Mouse (Mus musculus) gastrocnemius, postnatal 4 days (tissue): ENCODE measurements around the gene Olfr628. TPM values are rescaled to one million over a fixed set of nuclear protein-coding genes. Genes with fewer than 3 reads are reported as not detected.
"Not testable (repeated sequence)": the region's sequence is repeated elsewhere in the genome, so short reads cannot be mapped to it uniquely, and the experiment has no call there.

Experiments used
- DNase-seq, 2 experiments: peaks; one replicate each; pipeline ENCODE4 v3.0.0; 2021 to 2022; ENCODE audit warnings: low spot score in 2 of 2, mixed read lengths in 2 of 2
- long read RNA-seq, 2 experiments: library from polyadenylated mRNA; stranded (forward); transcript quantifications; one replicate each; pipeline ENCODE4 v2.0.0; 2021
- total RNA-seq, 2 experiments: library from RNA; stranded (reverse); gene quantifications; 2 replicates each; pipeline ENCODE4 v1.2.3; 2021

Olfr628 gene
- total RNA-seq, result not detected
- long read RNA-seq, experiment 1, result 0 reads
- long read RNA-seq, experiment 2, result 0 reads

DNA sequence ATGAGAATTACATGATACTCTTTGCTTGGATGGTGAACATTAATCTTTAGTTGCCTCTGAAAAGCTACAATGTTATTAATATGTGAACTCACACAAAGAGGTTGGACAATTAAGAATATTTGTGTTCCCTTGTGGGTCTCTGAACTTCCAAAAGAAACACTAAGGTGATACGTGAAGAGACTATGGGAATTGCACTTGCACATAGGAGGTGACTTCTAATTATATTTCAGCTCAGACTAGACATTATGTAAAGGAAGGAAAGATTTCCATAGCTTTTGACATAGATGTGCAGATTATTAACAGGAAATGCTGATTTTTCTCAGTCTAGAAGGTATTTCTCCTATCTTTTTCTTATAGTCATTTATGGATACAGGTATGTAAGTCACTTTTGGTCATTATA lies at the start of gene Olfr628:
TSS of gene Olfr628 (plus strand) at position 301 of the 400 bp plus-strand sequence.
- no peak for DNase-seq

DNA sequence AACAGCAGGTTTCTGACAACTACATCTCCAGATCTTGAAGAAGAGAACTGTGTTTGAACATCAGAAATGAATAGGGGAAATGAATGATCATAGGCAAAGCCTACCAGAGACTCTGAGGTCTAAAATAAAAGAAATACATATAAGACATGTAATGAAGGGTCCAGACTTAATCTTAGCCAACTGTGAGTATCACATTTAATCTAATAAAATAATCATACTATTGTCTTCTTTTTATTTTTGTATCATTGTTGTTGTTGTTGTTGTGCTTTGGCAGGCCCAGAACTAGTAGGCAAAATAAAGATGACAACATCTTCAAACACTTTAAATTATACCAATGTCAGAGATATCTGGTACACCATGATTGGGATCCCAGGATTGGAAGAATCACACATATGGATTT lies 47.8 kb upstream of the Olfr628 start, which contains the start of gene Olfr625-ps1:
TSS of gene Olfr625-ps1 (plus strand) at position 301 of the 400 bp plus-strand sequence.
- DNase-seq, result no peak

DNA sequence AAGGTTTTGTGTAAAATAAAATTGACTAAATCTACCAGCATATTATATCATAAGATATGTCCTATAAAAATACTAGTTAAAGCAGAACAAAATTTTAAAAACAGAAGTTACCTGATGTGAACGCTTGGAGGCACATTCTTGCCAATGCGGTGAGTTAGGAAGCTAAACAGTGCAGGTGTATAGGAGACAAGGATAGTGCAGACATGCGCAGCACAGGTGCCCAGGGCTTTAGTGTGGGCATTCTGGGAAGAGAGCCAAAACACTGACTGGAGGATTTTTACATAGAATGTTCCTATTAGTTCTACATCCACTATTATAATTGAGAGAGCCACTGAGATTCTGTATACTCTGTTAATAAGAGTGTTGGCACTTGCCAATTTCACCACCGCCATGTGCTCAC lies 30.7 kb upstream of the Olfr628 start:
- no peak for DNase-seq

DNA sequence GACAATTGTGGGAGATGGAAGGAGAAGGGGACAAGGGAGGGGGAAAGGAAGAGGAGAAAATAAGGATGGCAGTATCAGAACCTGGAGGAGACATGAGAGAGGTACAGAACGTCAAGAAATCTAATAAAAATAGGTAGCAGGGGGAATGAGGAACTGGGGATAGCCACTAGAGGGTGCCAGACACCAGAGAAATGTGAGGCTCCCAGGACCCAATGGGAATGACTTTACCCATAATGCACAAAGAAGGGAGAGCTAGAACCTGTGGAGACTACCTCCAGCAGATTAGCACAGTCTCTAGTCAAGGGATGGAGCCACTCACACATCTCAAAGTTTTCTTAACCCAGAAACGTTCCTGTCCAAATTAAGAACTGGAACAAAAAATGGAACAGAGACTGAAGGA lies 18.1 kb upstream of the Olfr628 start:
- DNase-seq, result no peak

DNA sequence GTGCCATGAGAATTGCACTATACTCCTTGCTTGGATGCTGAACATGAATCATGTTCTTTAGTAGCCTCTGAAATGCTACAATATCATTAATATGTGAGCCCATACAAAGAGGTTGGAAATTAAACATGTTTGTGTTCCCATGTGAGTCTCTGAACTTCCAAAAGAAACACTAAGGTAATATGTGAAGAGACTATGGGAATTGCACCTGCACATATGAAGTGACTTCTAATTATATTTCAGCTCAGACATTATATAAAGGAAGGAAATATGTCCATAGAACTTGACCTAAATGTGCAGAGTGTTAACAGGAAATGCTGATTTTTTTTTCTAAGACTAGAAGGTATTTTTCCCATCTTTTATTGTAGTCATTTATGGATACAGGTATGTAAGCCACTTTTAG lies 15.8 kb upstream of the Olfr628 start, which contains the start of gene Olfr243:
TSS of gene Olfr243 (plus strand) at position 301 of the 400 bp plus-strand sequence.
- no peak for DNase-seq

DNA sequence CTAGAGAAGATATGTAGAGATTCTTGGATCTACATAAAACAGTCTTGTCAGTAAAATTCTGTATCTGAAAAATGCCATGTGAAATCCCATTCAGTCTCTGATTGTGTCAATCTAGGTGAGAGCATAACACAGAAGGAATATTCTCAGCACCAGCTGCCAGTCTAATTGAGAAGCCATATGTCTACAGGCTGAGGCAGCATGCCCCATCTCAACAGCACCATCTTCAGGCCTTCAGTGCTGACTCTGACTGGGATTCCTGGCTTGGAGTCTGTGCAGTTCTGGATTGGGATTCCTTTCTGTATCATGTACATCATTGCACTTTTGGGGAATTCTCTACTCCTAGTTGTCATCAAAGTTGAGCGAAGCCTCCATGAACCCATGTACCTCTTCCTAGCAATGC lies 13.8 kb upstream of the Olfr628 start:
- not testable (repeated sequence) for DNase-seq

DNA sequence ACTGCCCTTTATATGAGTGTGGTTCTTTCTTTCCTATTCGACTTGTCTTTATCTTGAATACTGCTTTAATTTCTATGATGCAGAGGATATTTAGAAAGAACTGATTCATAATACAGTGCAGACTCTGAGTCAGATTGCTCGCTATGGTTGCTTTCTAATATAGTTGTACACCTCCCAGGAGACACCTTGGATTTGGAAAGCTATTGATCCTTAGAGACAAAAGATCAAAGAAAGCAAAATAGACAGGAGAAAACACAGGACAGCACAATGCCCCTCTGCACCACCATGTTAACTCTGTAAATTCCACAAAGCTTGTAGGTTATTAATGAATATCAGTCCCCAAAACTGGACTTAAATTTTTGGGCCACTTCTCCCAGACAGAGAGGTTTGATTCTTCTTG lies 14.7 kb downstream of the Olfr628 start, which contains the start of gene Olfr629:
TSS of gene Olfr629 (minus strand) at position 101 of the 400 bp plus-strand sequence.
- DNase-seq, result no peak

DNA sequence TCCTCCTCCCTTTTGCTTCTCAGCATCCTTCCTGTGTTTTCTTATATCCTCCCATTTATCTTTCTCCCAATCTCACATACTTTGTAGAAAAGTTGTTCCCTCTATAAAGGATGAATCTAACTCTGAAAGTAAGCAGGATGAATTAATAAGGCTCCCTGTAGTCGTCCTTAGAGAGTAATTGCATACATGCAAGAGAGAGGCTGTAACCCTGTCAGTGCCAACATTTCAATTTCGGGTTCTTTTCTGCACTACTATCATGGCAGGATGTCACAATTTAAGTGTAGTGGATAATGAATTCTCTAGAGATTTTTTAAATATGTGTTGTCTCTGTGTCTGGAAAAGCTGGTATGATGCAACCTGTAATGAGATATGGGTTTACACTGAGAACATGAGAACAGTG lies 27.1 kb downstream of the Olfr628 start, which contains the start of gene Olfr630:
TSS of gene Olfr630 (minus strand) at position 101 of the 400 bp plus-strand sequence.
- DNase-seq, result no peak

DNA sequence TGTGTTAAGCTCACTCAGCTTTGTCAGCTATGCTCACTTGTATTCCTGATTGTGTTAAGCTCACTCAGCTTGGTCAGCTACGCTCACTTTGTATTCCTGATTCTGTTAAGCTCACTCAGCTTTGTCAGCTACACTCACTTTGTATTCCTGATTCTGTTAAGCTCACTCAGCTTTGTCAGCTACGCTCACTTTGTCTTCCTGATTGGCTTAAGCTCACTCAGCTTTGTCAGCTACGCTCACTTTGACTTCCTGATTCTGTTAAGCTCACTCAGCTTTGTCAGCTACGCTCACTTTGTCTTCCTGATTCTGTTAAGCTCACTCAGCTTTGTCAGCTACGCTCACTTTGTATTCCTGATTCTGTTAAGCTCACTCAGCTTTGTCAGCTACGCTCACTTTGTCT lies 32.0 kb downstream of the Olfr628 start:
- not testable (repeated sequence) for DNase-seq

DNA sequence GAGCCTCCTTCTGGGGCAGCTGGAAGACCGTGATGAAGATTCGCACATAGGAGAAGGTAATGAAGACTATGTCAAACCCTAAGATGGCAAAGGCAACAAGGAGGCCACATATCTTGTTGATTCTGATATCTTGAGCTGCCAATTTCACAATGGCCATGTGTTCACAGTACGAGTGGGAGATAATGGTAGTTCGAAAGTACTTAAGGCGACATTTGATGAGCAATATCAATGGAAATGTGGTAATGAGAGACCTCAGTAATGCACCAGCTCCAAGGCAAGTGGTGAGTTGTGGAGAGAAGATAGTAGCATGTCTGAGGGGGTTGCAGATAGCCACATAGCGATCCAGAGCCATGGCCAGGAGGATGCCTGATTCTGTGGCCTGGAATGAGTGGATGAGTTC lies 37.5 kb downstream of the Olfr628 start:
- not testable (repeated sequence) for DNase-seq

DNA sequence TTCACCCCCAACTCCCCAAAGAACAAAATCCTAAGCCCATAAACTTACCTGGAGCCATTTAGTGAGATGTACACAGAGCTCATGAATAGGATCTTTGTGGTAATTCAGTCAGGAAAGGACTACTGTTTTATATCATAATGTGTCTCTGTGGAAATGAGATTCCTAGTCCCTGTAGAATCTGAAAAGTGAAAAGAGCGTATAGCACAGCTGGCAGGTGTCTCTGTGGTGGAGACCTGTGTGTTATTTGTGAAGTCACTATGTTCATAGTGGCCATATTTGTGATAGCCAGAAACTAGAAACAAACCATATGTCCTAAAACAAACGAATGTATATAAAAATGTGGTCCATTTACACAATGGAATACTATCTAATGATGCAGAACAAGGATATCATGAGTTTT lies 41.3 kb downstream of the Olfr628 start, which contains the start of gene Olfr69:
TSS of gene Olfr69 (minus strand) at position 101 of the 400 bp plus-strand sequence.
- no peak for DNase-seq

DNA sequence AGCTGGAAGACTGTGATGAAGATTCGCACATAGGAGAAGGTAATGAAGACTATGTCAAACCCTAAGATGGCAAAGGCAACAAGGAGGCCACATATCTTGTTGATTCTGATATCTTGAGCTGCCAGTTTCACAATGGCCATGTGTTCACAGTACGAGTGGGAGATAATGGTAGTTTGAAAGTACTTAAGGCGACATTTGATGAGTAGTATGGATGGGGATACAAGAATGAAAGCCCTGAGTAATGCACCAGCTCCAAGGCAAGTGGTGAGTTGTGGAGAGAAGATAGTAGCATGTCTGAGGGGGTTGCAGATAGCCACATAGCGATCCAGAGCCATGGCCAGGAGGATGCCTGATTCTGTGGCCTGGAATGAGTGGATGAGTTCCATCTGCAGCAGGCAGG lies 47.5 kb downstream of the Olfr628 start:
- DNase-seq, result not testable (repeated sequence)

DNA sequence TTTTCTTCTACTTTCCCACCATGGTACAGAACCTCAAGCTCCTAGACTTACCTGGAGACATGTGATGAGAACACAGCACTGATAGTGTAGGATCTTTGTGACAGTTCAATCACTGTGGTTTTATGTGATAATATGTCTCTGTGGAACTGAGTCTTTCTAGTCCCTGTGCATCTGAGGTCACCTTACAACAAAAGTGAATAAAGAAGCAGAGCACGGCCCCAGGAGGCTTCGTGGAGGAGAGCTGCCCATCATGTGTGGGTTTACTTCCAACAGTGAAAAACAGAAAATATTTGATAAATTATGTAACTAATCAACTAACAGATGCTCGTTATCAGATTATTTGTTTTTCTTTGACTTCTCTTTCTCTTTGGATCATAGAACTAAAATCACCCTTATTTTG lies 49.4 kb downstream of the Olfr628 start, which contains the start of gene Olfr68:
TSS of gene Olfr68 (minus strand) at position 101 of the 400 bp plus-strand sequence.
- DNase-seq, result no peak

Other genes with a start within 250 kb of the Olfr628 start
- gene Olfr609, start 232.3 kb upstream of the Olfr628 start, total RNA-seq, result not detected
- not detected for gene Olfr610, start 218.3 kb upstream of the Olfr628 start, total RNA-seq
- not detected for gene Olfr611, start 209.5 kb upstream of the Olfr628 start, total RNA-seq
- not detected for gene Olfr612, start 187.7 kb upstream of the Olfr628 start, total RNA-seq
- gene Olfr613, start 182.3 kb upstream of the Olfr628 start, total RNA-seq, result not detected
- gene Olfr615, start 174.3 kb upstream of the Olfr628 start, total RNA-seq, result not detected
- gene Olfr616, start 161.2 kb upstream of the Olfr628 start, total RNA-seq, result not detected
- not detected for gene Olfr617, start 157.3 kb upstream of the Olfr628 start, total RNA-seq
- gene Olfr618, start 140.3 kb upstream of the Olfr628 start, total RNA-seq, result not detected
- gene Olfr619, start 129.8 kb upstream of the Olfr628 start, total RNA-seq, result not detected
- not detected for gene Olfr620, start 117.8 kb upstream of the Olfr628 start, total RNA-seq
- not detected for gene Olfr622, start 87.7 kb upstream of the Olfr628 start, total RNA-seq
- gene Olfr623, start 66.7 kb upstream of the Olfr628 start, total RNA-seq, result not detected
- not detected for gene Olfr624, start 59.2 kb upstream of the Olfr628 start, total RNA-seq
- not detected for gene Olfr625-ps1, start 47.7 kb upstream of the Olfr628 start, total RNA-seq
- not detected for gene Olfr243, start 15.7 kb upstream of the Olfr628 start, total RNA-seq
- gene Olfr629, start 14.6 kb downstream of the Olfr628 start, total RNA-seq, result not detected
- not detected for gene Olfr630, start 27.0 kb downstream of the Olfr628 start, total RNA-seq
- not detected for gene Olfr69, start 41.2 kb downstream of the Olfr628 start, total RNA-seq
- gene Olfr68, start 49.3 kb downstream of the Olfr628 start, total RNA-seq, result not detected
- gene Olfr67, start 61.4 kb downstream of the Olfr628 start, total RNA-seq, result not detected
- gene Hbb-bt, start 83.6 kb downstream of the Olfr628 start, total RNA-seq, result 10 to 100 TPM; 62.8 to 81.8 TPM
- gene Hbb-bs, start 97.7 kb downstream of the Olfr628 start, total RNA-seq, result 100 to 1,000 TPM; 289 to 541 TPM
- gene Hbb-bh2, start 110.1 kb downstream of the Olfr628 start, total RNA-seq, result not detected
- gene Hbb-bh1, start 112.8 kb downstream of the Olfr628 start, total RNA-seq, result not detected
- gene Hbb-y, start 122.8 kb downstream of the Olfr628 start, total RNA-seq, result not detected
- not detected for gene Olfr66, start 155.9 kb downstream of the Olfr628 start, total RNA-seq
- not detected for gene Olfr64, start 164.1 kb downstream of the Olfr628 start, total RNA-seq
- not detected for gene Olfr65, start 173.1 kb downstream of the Olfr628 start, total RNA-seq
- not detected for gene Olfr631, start 198.5 kb downstream of the Olfr628 start, total RNA-seq
- not detected for gene Olfr632, start 204.0 kb downstream of the Olfr628 start, total RNA-seq
- not detected for gene Olfr633, start 214.1 kb downstream of the Olfr628 start, total RNA-seq
- gene Olfr635, start 240.8 kb downstream of the Olfr628 start, total RNA-seq, result under 1 TPM in 1 of 2 experiments, not detected in 1; 0.03 TPM